In genomic region chr2:26908710-26909386, GRCm38 (mm10) we compare ENCODE assay signal across 8 mouse cellular contexts. TPM values are rescaled to one million over a fixed set of nuclear protein-coding genes. Genes with fewer than 3 reads are reported as not detected.
DNase-seq lines count a peak whose midpoint lies in the region; ATAC-seq and TF ChIP-seq lines count a peak whose summit lies in the region.

No protein-coding gene starts in this region.

- no peak for DNase-seq in gastrocnemius, adult 2 months
- DNase-seq in gastrocnemius, postnatal 36 days, result no peak
- DNase-seq in CH12.LX (ENCODE audit: extremely low read depth), result no peak
- no peak for DNase-seq in right cerebral cortex, adult 2 months (ENCODE audit: low spot score in 2 of 2)
- no peak for DNase-seq in ovary, adult 18-20 months (ENCODE audit: low spot score)
- DNase-seq in layer of hippocampus, adult 9-11 months, result no peak

- peaks cover 56% of the 10 kb centered on the region for H3K79me2 ChIP-seq in CH12.LX (replicated peaks; ENCODE audit: control insufficient read depth, extremely low read depth, insufficient read depth, poor library complexity, severe bottlenecking)

- H3K4me1 ChIP-seq in CH12.LX (ENCODE audit: control insufficient read depth in 1 of 2, insufficient read depth in 2 of 2), result peaks cover 19 to 47% of the 10 kb centered on the region in 2 experiments
- peaks cover 35% of the 10 kb centered on the region for H3K4me1 ChIP-seq in hindbrain, embryonic 12.5 days
- H3K4me1 ChIP-seq in midbrain, embryonic 13.5 days (replicated peaks), result peaks cover 45% of the 10 kb centered on the region

- in situ Hi-C loops in CH12.LX (cut with MboI; ENCODE audit: low pct_ligation_motif_present, low pct_unique_long_range_greater_than_20kb, low sequenced_read_pairs), result no loop called here

- peaks cover 56 to 77% of the 10 kb centered on the region in 2 experiments for H3K36me3 ChIP-seq in CH12.LX (replicated peaks in 1 of 2; ENCODE audit: control insufficient read depth in 1 of 2, insufficient read depth in 1 of 2, low read length in 1 of 2)
- H3K36me3 ChIP-seq in hindbrain, embryonic 12.5 days, result peaks cover 56% of the 10 kb centered on the region
- H3K36me3 ChIP-seq in midbrain, embryonic 13.5 days, result peaks cover 65% of the 10 kb centered on the region

- intact Hi-C loops in gastrocnemius, adult 2 months (cut with DNase I), result no loop called here
- intact Hi-C loops in gastrocnemius, postnatal 36 days (cut with DNase I), result loop anchor here (10.0 kb wide), 1 partner anchor 264 kb away; no protein-coding TSS in a partner anchor

- peak overlapping the region; percentile 91; the same call in 1 of the 2 replicates for H3K27ac ChIP-seq in gastrocnemius, adult 2 months
- H3K27ac ChIP-seq in CH12.LX (ENCODE audit: insufficient read depth, low read depth), result no peak overlapping the region
- no peak overlapping the region for H3K27ac ChIP-seq in hindbrain, embryonic 12.5 days
- H3K27ac ChIP-seq in midbrain, embryonic 13.5 days, result no peak overlapping the region

- no peak for TF ChIP-seq RAD21 in CH12.LX (IDR thresholded peaks at IDR 0.05; ENCODE audit: low read depth, low read length)

- H3K4me3 ChIP-seq in gastrocnemius, adult 2 months, result peak overlapping the region; percentile 83
- peak overlapping the region; percentile 48 to 69 (median 56) for H3K4me3 ChIP-seq in CH12.LX (replicated peaks in 1 of 3; ENCODE audit: low read depth in 2 of 3, low read length in 2 of 3, poor library complexity in 1 of 3)
- H3K4me3 ChIP-seq in hindbrain, embryonic 12.5 days, result peak overlapping the region; percentile 90
- peak overlapping the region; percentile 95 for H3K4me3 ChIP-seq in midbrain, embryonic 13.5 days (replicated peaks)

- peak overlapping the region; percentile 59 for H3K9ac ChIP-seq in CH12.LX (ENCODE audit: insufficient read depth, low read depth)
- H3K9ac ChIP-seq in hindbrain, embryonic 12.5 days, result peak overlapping the region; percentile 87
- H3K9ac ChIP-seq in midbrain, embryonic 13.5 days (replicated peaks), result peak overlapping the region; percentile 91

- dilution Hi-C loops in CH12.LX (cut with MboI; ENCODE audit: extremely low pct_ligation_motif_present, extremely low pct_unique_long_range_greater_than_20kb, low sequenced_read_pairs), result no loop called here

- no peak for ATAC-seq in hindbrain, embryonic 12.5 days (ENCODE audit: low FRiP score)
- no peak for ATAC-seq in midbrain, embryonic 13.5 days

- peak overlapping the region; percentile 90 for H3K4me2 ChIP-seq in CH12.LX (ENCODE audit: insufficient read depth, low read depth, poor library complexity, severe bottlenecking)
- H3K4me2 ChIP-seq in hindbrain, embryonic 12.5 days (replicated peaks), result peak overlapping the region; percentile 78
- peak overlapping the region; percentile 89 for H3K4me2 ChIP-seq in midbrain, embryonic 13.5 days (replicated peaks)

- WGBS in hindbrain, embryonic 12.5 days, result 87% methylated on average over 18 of the region's 18 CpGs
- 85% methylated on average over 18 of the region's 18 CpGs for WGBS in midbrain, embryonic 13.5 days

- no peak for TF ChIP-seq EP300 in CH12.LX (IDR thresholded peaks at IDR 0.05; ENCODE audit: low read length)

- no peak for TF ChIP-seq POLR2A in CH12.LX (IDR thresholded peaks at IDR 0.05; ENCODE audit: low read depth, low read length)

- H3K9me3 ChIP-seq in CH12.LX (replicated peaks; ENCODE audit: low read length), result no peaks in the 10 kb centered on the region
- H3K9me3 ChIP-seq in hindbrain, embryonic 12.5 days (replicated peaks), result no peaks in the 10 kb centered on the region
- no peaks in the 10 kb centered on the region for H3K9me3 ChIP-seq in midbrain, embryonic 13.5 days

- no peaks in the 10 kb centered on the region for H3K27me3 ChIP-seq in CH12.LX (replicated peaks)
- no peaks in the 10 kb centered on the region for H3K27me3 ChIP-seq in hindbrain, embryonic 12.5 days
- no peaks in the 10 kb centered on the region for H3K27me3 ChIP-seq in midbrain, embryonic 13.5 days

- no peak for TF ChIP-seq CTCF in gastrocnemius, adult 2 months (IDR thresholded peaks at IDR 0.05)
- no peak for TF ChIP-seq CTCF in CH12.LX (conservative IDR thresholded peaks at IDR 0.05 in 1 of 2, IDR thresholded peaks at IDR 0.05 in 1 of 2; ENCODE audit: low read depth in 2 of 2, low read length in 2 of 2)

TF ChIP-seq in CH12.LX, 34 proteins besides CTCF, POLR2A, EP300 and RAD21:
- no peak for TF ChIP-seq CHD2 (IDR thresholded peaks at IDR 0.05; ENCODE audit: low read length)
- no peak for TF ChIP-seq ZNF384 (IDR thresholded peaks at IDR 0.05; ENCODE audit: low read depth, low read length)
- TF ChIP-seq JUND (conservative IDR thresholded peaks at IDR 0.05; ENCODE audit: low read depth, low read length), result no peak
- TF ChIP-seq ZC3H11A (IDR thresholded peaks at IDR 0.05; ENCODE audit: low read depth, low read length), result no peak
- no peak for TF ChIP-seq ELF1 (IDR thresholded peaks at IDR 0.05; ENCODE audit: low read depth, low read length)
- TF ChIP-seq CHD1 (IDR thresholded peaks at IDR 0.05; ENCODE audit: low read depth, low read length), result no peak
- no peak for TF ChIP-seq USF1 (IDR thresholded peaks at IDR 0.05; ENCODE audit: low read depth, low read length)
- TF ChIP-seq IRF4 (IDR thresholded peaks at IDR 0.05; ENCODE audit: low read depth, low read length), result no peak
- no peak for TF ChIP-seq GABPA (IDR thresholded peaks at IDR 0.05; ENCODE audit: insufficient replicate concordance, low read depth, low read length)
- TF ChIP-seq ZMIZ1 (IDR thresholded peaks at IDR 0.05; ENCODE audit: low read depth, low read length), result no peak
- no peak for TF ChIP-seq UBTF (IDR thresholded peaks at IDR 0.05; ENCODE audit: low read depth, low read length)
- no peak for TF ChIP-seq USF2 (conservative IDR thresholded peaks at IDR 0.05; ENCODE audit: low read depth, low read length)
- no peak for TF ChIP-seq MXI1 (IDR thresholded peaks at IDR 0.05; ENCODE audit: low read depth, low read length)
- no peak for TF ChIP-seq MAFK (IDR thresholded peaks at IDR 0.05; ENCODE audit: insufficient replicate concordance, low read length)
- no peak for TF ChIP-seq KAT2A (IDR thresholded peaks at IDR 0.05; ENCODE audit: insufficient replicate concordance, low read length)
- TF ChIP-seq TBP (conservative IDR thresholded peaks at IDR 0.05; ENCODE audit: low read depth, low read length), result no peak
- no peak for TF ChIP-seq E2F4 (IDR thresholded peaks at IDR 0.05; ENCODE audit: insufficient replicate concordance, low read depth, low read length)
- TF ChIP-seq MEF2A (IDR thresholded peaks at IDR 0.05; ENCODE audit: borderline replicate concordance, low read depth, low read length), result no peak
- TF ChIP-seq BHLHE40 (IDR thresholded peaks at IDR 0.05; ENCODE audit: low read depth, low read length), result no peak

RNA-seq across cellular contexts. Expression of gene Med22, which starts 1.6 kb away (rescaled TPM):
- 10 to 100 TPM; 15.4 to 19.0 TPM for total RNA-seq in gastrocnemius, adult 2 months (2021)
- 10 to 100 TPM; 14.4 to 17.2 TPM for total RNA-seq in gastrocnemius, postnatal 36 days (2021)
- total RNA-seq in CH12.LX (2012; rRNA removed) (27.7 and 41.3 TPM in 2 replicates), CH12.LX (2014; rRNA removed) (34.4 and 42.1 TPM in 2 replicates)
- 35.4 and 37.3 TPM in 2 replicates for polyA plus RNA-seq in CH12.LX (2012; ENCODE audit: insufficient read length, low read depth)
- 107 and 116 TPM in 2 replicates for polyA plus RNA-seq in hindbrain, embryonic 12.5 days (2016; fragmentation: Nextera tagmentation; extraction: Ambion mirVana)
- 160 and 164 TPM in 2 replicates for polyA plus RNA-seq in midbrain, embryonic 13.5 days (2015; fragmentation: Nextera tagmentation; extraction: Ambion mirVana)

RNA-seq across cellular contexts. Expression of gene Rpl7a, which starts 1.7 kb away (rescaled TPM):
- 100 to 1,000 TPM; 261 to 309 TPM for total RNA-seq in gastrocnemius, adult 2 months (2021)
- 100 to 1,000 TPM; 206 to 267 TPM for total RNA-seq in gastrocnemius, postnatal 36 days (2021)
- total RNA-seq in CH12.LX (2012; rRNA removed), result 3,395 and 3,529 TPM in 2 replicates
- total RNA-seq in CH12.LX (2014; rRNA removed), result 3,077 and 3,396 TPM in 2 replicates
- polyA plus RNA-seq in CH12.LX (2012; ENCODE audit: insufficient read length, low read depth), result 1,126 and 1,142 TPM in 2 replicates
- polyA plus RNA-seq in hindbrain, embryonic 12.5 days (2016; fragmentation: Nextera tagmentation; extraction: Ambion mirVana), result 461 and 470 TPM in 2 replicates
- 532 and 549 TPM in 2 replicates for polyA plus RNA-seq in midbrain, embryonic 13.5 days (2015; fragmentation: Nextera tagmentation; extraction: Ambion mirVana)

RNA-seq across cellular contexts. Expression of gene Surf6, which starts 6.2 kb away (rescaled TPM):
- 10 to 100 TPM; 13.0 to 13.1 TPM for total RNA-seq in gastrocnemius, adult 2 months (2021)
- 10 to 100 TPM in 1 of 2 experiments, 1 to 10 TPM in 1; 9.1 to 11.1 TPM for total RNA-seq in gastrocnemius, postnatal 36 days (2021)
- total RNA-seq in CH12.LX (2012; rRNA removed) (29.0 and 37.4 TPM in 2 replicates), CH12.LX (2014; rRNA removed) (34.8 and 37.7 TPM in 2 replicates)
- 47.5 and 52.1 TPM in 2 replicates for polyA plus RNA-seq in CH12.LX (2012; ENCODE audit: insufficient read length, low read depth)
- 30.8 and 32.3 TPM in 2 replicates for polyA plus RNA-seq in hindbrain, embryonic 12.5 days (2016; fragmentation: Nextera tagmentation; extraction: Ambion mirVana)
- 31.0 and 33.9 TPM in 2 replicates for polyA plus RNA-seq in midbrain, embryonic 13.5 days (2015; fragmentation: Nextera tagmentation; extraction: Ambion mirVana)

RNA-seq across cellular contexts. Expression of gene Surf2, which starts 7.3 kb away (rescaled TPM):
- 10 to 100 TPM; 12.4 to 16.1 TPM for total RNA-seq in gastrocnemius, adult 2 months (2021)
- 10 to 100 TPM; 10.7 to 12.3 TPM for total RNA-seq in gastrocnemius, postnatal 36 days (2021)
- total RNA-seq in CH12.LX (2012; rRNA removed) (28.7 and 36.9 TPM in 2 replicates), CH12.LX (2014; rRNA removed) (39.9 and 43.9 TPM in 2 replicates)
- polyA plus RNA-seq in CH12.LX (2012; ENCODE audit: insufficient read length, low read depth), result 74.5 and 77.1 TPM in 2 replicates
- polyA plus RNA-seq in hindbrain, embryonic 12.5 days (2016; fragmentation: Nextera tagmentation; extraction: Ambion mirVana), result 50.1 and 50.4 TPM in 2 replicates
- polyA plus RNA-seq in midbrain, embryonic 13.5 days (2015; fragmentation: Nextera tagmentation; extraction: Ambion mirVana), result 59.3 and 60.6 TPM in 2 replicates

RNA-seq across cellular contexts. Expression of gene Surf1, which starts 7.5 kb away (rescaled TPM):
- total RNA-seq in gastrocnemius, adult 2 months (2021), result 10 to 100 TPM; 41.1 to 41.6 TPM
- total RNA-seq in gastrocnemius, postnatal 36 days (2021), result 10 to 100 TPM; 35.5 to 38.8 TPM
- total RNA-seq in CH12.LX (2012; rRNA removed) (58.7 and 64.6 TPM in 2 replicates), CH12.LX (2014; rRNA removed) (43.4 and 48.1 TPM in 2 replicates)
- 83.9 and 86.9 TPM in 2 replicates for polyA plus RNA-seq in CH12.LX (2012; ENCODE audit: insufficient read length, low read depth)
- polyA plus RNA-seq in hindbrain, embryonic 12.5 days (2016; fragmentation: Nextera tagmentation; extraction: Ambion mirVana), result 55.0 and 58.6 TPM in 2 replicates
- 76.5 and 84.1 TPM in 2 replicates for polyA plus RNA-seq in midbrain, embryonic 13.5 days (2015; fragmentation: Nextera tagmentation; extraction: Ambion mirVana)

Comparison
In these comparisons a context has a peak if more than half of its experiments do, and no peak if none do; other contexts are left out.
1. RNA of gene Rpl7a, which starts 1.7 kb away (total RNA-seq): 3,077 to 3,529 TPM in CH12.LX; 261 to 309 TPM in gastrocnemius, adult 2 months and 206 to 267 TPM in gastrocnemius, postnatal 36 days; every median in the first group is over 4 times any median in the second.
2. Peak in every context shown above with its lines, with median percentiles within 50 percentile points of each other: H3K4me3 ChIP-seq, H3K4me2 ChIP-seq and H3K9ac ChIP-seq.